Mouse (Mus musculus) mature B cell (primary cell): ENCODE data around the gene Plekhg5.

Source experiments
- in situ Hi-C: fragments of 300-500 bp; cut with MboI; formaldehyde crosslinking; loops from 2 replicates; pipeline ENCODE4 v1.14.3; 2019

The Plekhg5 gene

GRCm38 (mm10) chr4:152125161-152126025 lies 53.1 kb downstream of the Plekhg5 start:
- in situ Hi-C loops, result no loop called here

DNA sequence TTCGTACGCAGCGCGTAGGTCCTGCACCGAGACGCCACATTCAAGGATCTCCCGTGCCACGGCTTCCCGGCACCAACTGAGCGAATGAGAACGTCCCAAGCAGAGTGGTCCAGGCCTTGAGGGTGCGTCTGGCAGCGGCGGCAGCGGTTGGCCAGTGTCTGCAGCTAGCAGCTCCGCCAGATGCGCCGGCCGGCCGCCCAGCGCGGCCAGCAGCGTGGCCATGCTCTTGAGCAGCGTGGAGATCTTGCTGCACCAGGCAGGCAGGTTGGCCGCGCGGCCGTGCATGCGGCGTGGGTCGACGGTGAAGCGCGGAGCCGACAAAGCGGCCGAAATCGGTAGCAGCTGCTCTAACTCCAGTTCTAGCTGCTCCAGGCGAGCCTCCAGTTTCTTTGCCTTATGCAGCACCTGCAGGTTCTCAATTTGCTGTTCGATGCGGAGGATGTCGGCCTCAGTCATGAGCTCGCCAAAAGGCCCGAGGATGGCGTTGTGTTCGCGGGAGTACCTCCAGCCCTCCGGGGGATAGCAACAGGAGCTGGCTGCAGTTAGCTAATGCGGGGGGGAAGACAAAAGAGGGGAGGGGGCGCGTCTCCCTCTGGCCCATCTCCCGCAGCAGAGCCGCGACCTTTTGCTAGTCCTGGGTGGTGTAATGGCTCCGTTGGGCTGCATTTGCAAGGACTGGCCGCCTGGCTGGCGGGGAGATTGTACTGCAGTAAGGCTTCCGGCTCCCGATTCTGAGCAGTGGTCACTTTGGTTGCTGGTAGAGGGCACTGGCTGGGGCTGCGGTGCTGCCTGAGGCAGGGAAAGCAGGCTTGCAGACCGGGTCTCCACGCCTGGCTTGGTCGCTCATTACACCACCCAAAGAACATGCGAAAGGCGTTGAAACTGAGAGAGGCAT lies 54.0 kb downstream of the Plekhg5 start:
- in situ Hi-C loops, result no loop called here

DNA sequence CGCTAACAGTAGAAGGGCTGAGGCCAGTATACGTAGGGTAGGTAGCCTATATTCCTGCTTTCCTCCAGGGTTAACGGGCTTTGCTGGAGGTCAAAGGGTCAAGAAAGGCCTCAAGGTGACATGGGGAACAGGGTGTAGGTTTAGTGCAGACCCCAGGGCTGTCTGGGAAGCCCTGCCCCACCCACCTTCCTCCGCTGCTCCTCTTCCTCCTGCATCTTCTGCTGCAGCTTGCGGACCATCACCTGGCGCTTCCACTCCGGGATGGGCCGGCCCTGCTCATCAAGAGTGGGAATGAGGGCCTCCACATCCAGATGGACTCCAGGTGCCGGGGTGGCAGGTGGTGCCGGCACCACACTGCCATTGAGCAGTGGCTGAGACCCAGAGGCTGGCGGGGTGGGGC lies 55.6 kb downstream of the Plekhg5 start:
- in situ Hi-C loops, result no loop called here

DNA sequence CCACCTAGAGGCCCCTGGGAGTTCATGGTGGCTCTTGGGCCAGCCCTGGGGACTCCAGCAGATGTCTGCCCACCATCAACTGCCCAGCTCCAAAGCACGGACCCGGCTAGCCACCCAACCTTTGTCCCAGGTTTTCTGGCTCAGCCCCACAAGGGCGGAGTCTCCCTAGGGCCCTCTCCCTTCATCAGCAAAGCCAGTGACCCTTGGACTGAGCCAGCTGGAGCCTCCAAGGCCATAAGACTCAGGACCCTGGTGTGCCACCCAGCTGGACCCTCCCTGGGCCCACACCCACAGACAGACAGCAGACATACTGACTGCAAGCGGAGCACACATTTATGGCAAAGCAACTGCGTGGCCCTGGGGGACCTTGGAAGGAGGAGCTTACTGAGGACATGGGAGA lies 56.5 kb downstream of the Plekhg5 start:
- in situ Hi-C loops, result no loop called here

DNA sequence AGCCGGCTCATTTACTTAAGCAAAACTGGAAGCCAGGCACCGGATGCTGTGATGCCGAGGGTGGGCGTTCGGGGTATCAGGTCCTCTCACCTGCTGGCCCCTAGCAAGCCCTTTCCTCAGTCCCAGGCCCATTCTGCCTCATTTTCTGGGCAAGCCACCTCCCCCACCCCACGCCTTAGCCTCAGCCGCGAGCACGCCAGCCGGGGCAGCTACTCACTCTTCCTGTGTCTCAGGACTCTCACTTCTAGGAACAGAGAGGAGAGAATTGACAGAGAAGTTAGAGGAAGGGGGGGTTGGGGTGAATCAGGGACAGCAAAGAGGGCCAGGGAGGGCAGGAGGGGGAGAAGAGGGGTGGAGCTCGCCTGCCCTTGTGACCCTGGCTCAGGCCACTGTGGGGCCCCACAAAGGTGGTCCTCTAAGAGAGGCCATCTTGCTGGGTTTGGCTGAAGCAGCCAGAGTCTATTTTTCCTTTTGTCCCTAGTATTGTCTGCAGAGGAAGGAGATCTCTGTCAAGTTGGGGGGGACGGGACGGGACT lies 57.2 kb downstream of the Plekhg5 start:
- in situ Hi-C loops, result no loop called here

- in situ Hi-C loops, result no loop called here
These were observed 58.7 kb downstream of the Plekhg5 start for GRCm38 (mm10) chr4:152130771-152131653.

DNA sequence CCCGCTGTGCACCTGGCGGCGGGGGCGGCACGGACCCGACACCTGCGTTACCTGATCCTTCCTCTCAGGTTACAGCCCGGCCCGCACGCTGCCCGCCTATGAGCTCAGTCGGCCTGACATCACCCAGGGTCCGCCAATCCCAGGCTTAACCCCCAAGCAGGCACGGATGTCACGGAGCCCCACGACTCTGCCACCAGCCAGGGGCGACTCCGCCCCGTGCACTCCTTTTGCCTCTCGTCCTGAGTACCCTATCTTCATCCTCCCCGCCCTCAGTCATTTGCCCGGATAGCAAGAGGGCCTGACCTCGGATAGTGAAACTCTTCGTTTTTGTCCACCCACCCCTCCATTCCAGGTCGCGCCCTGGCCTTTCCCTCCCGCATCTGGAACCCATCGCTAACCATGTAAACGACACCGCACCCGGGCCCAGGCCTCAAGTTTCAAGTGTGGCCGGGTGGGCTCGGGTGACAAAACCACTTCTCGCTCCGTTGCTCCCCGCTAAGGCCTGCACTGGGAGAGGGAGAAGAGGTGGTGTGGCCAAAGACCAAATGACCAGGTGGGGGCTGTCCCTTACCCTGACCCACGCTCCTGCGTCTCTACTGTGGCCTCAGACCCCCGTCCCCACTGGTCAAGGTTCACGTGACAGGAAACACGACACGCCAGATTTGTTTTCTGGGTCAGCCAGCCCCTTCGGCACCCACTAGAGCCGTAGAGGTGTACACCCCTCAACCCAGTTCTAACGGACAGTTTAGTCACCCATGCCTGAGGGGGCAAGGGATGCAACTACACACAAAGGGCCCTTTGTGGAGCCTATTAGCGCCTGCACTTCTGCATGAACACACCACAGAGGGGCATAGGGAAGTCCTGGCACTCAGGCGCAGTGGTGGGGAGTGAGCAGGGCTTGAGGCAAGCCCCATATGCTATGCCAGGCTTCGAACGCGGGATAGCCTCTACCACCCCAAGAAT lies 59.8 kb downstream of the Plekhg5 start:
- in situ Hi-C loops, result no loop called here

DNA sequence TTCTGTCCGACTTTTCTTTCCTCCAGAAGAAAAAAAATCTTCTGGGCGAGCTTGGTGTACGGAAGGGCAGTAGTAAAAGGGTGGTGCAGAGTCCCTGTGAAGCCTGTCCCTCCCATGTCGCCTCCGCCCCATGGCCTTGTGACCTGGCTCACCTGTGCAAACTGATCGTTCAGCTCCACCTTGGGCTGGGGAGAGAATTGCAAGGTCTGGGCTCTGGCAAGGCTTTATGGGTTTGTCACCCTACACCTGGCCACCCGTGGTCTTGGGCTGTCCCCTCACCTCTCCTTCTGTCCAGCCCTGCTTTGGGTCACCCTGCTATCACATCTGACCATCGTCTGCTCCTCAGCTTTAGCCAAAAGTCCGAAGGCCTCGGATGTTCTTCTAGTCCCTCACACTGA lies 60.5 kb downstream of the Plekhg5 start:
- in situ Hi-C loops, result no loop called here

DNA sequence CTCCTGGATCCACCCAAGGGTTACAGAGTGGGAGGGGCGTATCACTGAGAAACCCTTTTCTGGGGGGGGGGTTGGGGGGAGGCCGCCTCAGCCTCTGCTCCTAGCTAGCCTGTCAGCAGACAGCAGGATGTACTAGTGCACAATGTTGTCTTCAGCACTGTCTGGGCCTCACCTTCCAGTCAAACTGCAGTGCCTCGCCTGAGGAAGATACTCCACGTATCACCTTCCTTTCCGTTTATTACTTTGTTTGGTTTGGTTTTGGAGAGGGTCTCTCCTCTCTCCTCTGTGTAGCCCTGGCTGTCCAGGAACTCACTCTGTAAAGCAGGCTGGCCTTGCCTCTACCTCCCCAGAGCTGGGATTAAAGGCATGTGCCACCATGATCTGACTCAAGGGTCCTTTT lies 60.9 kb downstream of the Plekhg5 start:
- in situ Hi-C loops, result no loop called here

DNA sequence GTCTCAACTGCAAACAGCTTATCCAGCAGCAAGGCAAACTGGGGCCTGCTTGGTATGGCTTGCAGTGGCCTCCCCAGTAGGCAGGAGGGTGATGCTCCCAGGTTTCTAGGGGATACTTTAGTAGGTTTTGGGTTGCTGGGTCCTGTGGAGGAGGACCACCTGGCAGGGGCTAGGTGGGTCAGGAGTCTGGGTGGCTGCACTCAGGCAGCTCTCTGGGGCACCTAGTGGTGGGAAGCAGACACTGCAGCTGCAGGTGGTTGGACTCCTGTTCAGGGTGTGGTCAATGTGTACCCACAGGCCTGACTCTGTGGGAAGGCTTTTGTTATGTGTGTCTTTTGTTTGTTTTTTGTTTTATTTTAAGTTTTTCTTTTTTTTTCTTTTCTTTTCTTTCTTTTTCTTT lies 62.2 kb downstream of the Plekhg5 start:
- in situ Hi-C loops, result no loop called here

DNA sequence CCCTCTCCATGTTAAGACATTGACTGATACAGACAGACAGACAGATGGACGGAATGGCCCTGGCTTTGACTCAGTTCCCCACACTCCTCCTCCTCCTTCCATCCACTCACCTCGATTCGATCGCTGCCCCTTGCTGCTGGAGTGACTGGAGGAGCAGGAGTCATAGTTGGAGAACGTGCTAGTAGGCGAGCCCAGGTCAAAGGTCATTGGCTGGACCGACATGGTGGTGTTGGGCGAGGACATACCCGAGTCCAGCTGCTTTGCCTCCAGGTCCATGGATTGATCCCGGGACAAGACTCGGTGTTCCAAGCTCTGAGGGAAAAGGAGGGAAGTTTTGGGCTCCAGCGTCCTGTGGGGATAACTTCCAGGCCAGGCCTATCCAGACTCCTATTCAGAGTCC lies 63.1 kb downstream of the Plekhg5 start:
- in situ Hi-C loops, result no loop called here

GRCm38 (mm10) chr4:152136112-152136875 lies 64.0 kb downstream of the Plekhg5 start:
- in situ Hi-C loops, result no loop called here

DNA sequence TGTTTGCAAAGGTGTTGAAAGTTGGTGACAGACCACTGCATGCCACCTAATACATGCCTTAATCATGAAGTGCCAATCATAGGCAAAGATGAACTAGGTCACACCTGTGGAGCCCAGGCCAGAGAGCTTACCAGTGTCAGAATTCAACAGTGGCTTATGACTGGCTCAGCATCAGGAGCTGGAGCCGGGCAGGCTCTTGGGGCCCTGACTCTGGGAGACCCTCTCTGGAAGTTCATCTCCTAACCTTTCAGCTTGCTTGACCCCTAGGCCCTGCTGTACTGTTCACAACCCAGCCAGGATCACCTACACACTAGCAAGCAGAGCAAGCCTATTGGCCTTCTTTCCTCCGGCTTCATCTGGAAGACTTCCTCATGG lies 64.6 kb downstream of the Plekhg5 start:
- in situ Hi-C loops, result no loop called here

- in situ Hi-C loops, result no loop called here
These were observed 66.4 kb downstream of the Plekhg5 start for GRCm38 (mm10) chr4:152138497-152139260.

DNA sequence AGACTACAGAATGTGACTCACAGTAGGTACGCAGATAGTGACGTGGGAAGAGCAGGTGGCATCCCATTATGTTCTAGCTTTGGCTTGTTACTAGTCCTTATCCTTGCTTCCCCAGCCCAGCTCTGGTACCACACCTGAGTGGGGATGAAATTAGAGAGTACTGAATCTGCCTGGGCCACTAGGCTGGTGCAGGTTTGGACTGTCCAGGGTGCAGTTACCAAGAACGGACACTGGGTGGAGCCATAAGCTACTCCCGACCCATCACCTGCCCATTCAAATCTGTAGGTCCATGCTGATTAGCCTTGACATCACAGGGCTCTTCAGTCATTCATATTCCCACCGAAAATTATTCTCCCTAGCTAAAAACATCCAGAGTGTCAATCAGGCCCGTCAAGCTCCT lies 68.1 kb downstream of the Plekhg5 start:
- in situ Hi-C loops, result no loop called here

GRCm38 (mm10) chr4:152141521-152142135 lies 69.3 kb downstream of the Plekhg5 start:
- in situ Hi-C loops, result no loop called here

DNA sequence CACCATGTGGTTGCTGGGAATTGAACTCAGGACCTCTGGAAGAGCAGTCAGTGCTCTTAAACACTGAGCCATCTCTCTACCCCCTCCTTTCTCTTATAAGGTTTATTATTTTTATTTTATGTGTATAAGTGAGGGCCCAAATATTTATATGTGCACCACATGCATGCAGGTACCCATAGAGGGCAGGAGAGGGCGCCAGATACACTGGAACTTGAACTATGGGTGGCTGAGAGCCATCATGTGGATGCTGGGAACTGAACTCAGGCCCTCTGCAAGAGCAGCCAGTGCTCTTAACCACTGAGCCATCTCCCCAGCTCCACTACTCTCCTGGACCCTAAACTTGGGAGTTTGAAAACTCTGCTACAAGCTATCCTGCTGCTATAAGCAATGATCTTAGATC lies 71.3 kb downstream of the Plekhg5 start:
- in situ Hi-C loops, result no loop called here

DNA sequence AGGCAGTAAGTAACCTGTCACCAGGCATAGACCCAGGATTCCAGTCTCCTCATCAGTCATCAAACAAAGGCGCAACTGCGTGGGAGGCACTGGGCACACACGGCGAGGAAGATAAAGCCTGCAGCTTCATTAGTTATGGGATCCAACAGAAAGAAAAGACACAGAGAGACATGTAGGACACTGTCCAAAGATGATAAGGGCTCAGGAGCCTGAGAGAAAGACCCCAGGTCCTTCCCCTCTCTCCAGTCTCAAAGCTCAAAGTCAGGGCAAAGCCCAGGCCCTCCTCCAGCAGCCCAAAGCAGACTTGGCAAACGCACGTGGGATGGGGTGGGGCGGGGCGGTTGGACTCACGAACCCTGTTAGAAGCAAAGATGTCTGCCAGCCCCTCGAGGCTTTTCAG lies 73.2 kb downstream of the Plekhg5 start:
- in situ Hi-C loops, result no loop called here
